Mouse (Mus musculus) midbrain, postnatal 0 days (tissue): ENCODE measurements around the gene Nfib. TPM values are rescaled to one million over a fixed set of nuclear protein-coding genes. Genes with fewer than 3 reads are reported as not detected.
A peak's percentile ranks its signal among the peaks of the same experiment; 100 is the strongest.

Experiments used
- ATAC-seq: fragments of 200-750 bp; cut with Nextera tagmentation; 2 replicates; pipeline ENCODE4 v1.8.0; 2017; ENCODE audit warnings: moderate number of reproducible peaks, mild to moderate bottlenecking, moderate TSS enrichment, moderate library complexity; ENCODE audit not compliant: low FRiP score
- DNase-seq: peaks from one replicate; pipeline ENCODE4 v3.0.0-alpha.2; 2015; ENCODE audit warnings: low spot score
- H3K27ac ChIP-seq: fragments of 300-500 bp; sonication (generic); 2 replicates; pipeline ENCODE4 v1.5.1; 2014; ENCODE audit warnings: low read depth, mild to moderate bottlenecking, low read length, mixed read lengths
- H3K27me3 ChIP-seq: fragments of 300-500 bp; sonication (generic); 2 replicates; pipeline ENCODE4 v1.6.1; 2014; ENCODE audit warnings: low read length, control low read depth, mixed read lengths; ENCODE audit not compliant: insufficient read depth
- H3K36me3 ChIP-seq: fragments of 300-500 bp; sonication (generic); 2 replicates; pipeline ENCODE4 v1.6.1; 2014; ENCODE audit warnings: low read length, control low read depth, mixed read lengths; ENCODE audit not compliant: insufficient read depth
- H3K4me1 ChIP-seq: fragments of 300-500 bp; sonication (generic); 2 replicates; pipeline ENCODE4 v1.6.1; 2014; ENCODE audit warnings: mild to moderate bottlenecking, control low read depth, antibody characterized with exemption, low read length, mixed read lengths; ENCODE audit not compliant: insufficient read depth
- H3K4me2 ChIP-seq: fragments of 300-500 bp; sonication (generic); 2 replicates; pipeline ENCODE4 v1.6.1; 2014; ENCODE audit warnings: low read depth, mild to moderate bottlenecking, low read length, mixed read lengths; ENCODE audit not compliant: poor library complexity, severe bottlenecking
- H3K4me3 ChIP-seq: fragments of 300-500 bp; sonication (generic); 2 replicates; pipeline ENCODE4 v1.5.1; 2014; ENCODE audit warnings: low read depth, mild to moderate bottlenecking, low read length, moderate library complexity
- H3K9ac ChIP-seq: fragments of 300-500 bp; sonication (generic); replicated peaks from 2 replicates; pipeline ENCODE4 v1.6.1; 2014; ENCODE audit warnings: mild to moderate bottlenecking, low read length, moderate library complexity, mixed read lengths; ENCODE audit not compliant: poor library complexity, severe bottlenecking
- H3K9me3 ChIP-seq: fragments of 300-500 bp; sonication (generic); 2 replicates; pipeline ENCODE4 v1.6.1; 2016; ENCODE audit warnings: low read length, control low read depth
- CTCF ChIP-seq: IDR thresholded peaks from 2 replicates; pipeline ENCODE4 v1.5.1; 2016; ENCODE audit warnings: antibody characterized with exemption, mild to moderate bottlenecking
- WGBS: fragments of 180-500 bp; shearing (Covaris S2); extraction: QIAGEN DNeasy Blood & Tissue Kit; methylation state at CpG from one replicate; pipeline ENCODE4 v1.1.7; 2014; 5-methylcytosine and 5-hydroxymethylcytosine counted together
- polyA plus RNA-seq: library from polyadenylated mRNA; unstranded; fragments of >200 nt; fragmentation: Nextera tagmentation; extraction: Ambion mirVana; gene quantifications from 2 replicates; pipeline ENCODE4 v1.2.1, GENCODE M21; 2015
- total RNA-seq: library from RNA; depleted of rRNA; stranded (reverse); fragments of >200 nt; gene quantifications from 2 replicates; pipeline ENCODE4 v1.2.3, GENCODE M21; 2014

The Nfib gene
- total and polyA plus RNA-seq, 2 experiments from 2014 or later = 27.7 to 62.8 TPM

- DNase-seq = peak; percentile 87
- Histone ChIP-seq H3K4me1 (no peaks in the 10 kb centered on the region), H3K9me3 (no peaks in the 10 kb centered on the region), H3K9ac (no peak overlapping the region), H3K4me2 (no peak overlapping the region), H3K4me3 (no peak overlapping the region), H3K36me3 (no peaks in the 10 kb centered on the region), H3K27ac (no peak overlapping the region; the same call in 1 of the 2 replicates), H3K27me3 (no peaks in the 10 kb centered on the region)
- TF ChIP-seq CTCF = no peak
- WGBS = 45% methylated on average over 11 of the region's 11 CpGs
- 0 out of 2 replicates have a peak, but pooled peaks have one; percentile 34 for ATAC-seq
These were observed 305.9 kb downstream of the Nfib start for GRCm38 (mm10) chr4:82399406-82400380.

GRCm38 (mm10) chr4:82398282-82398681 lies 307.3 kb downstream of the Nfib start:
- Histone ChIP-seq H3K27me3 (no peaks in the 10 kb centered on the region), H3K4me3 (no peak overlapping the region), H3K4me2 (no peak overlapping the region), H3K4me1 (no peaks in the 10 kb centered on the region), H3K36me3 (no peaks in the 10 kb centered on the region), H3K9ac (no peak overlapping the region), H3K9me3 (no peaks in the 10 kb centered on the region), H3K27ac (no peak overlapping the region)
- DNase-seq = no peak
- WGBS = 92% methylated on average over 2 of the region's 2 CpGs
- no peak for TF ChIP-seq CTCF
- no peak for ATAC-seq

DNA sequence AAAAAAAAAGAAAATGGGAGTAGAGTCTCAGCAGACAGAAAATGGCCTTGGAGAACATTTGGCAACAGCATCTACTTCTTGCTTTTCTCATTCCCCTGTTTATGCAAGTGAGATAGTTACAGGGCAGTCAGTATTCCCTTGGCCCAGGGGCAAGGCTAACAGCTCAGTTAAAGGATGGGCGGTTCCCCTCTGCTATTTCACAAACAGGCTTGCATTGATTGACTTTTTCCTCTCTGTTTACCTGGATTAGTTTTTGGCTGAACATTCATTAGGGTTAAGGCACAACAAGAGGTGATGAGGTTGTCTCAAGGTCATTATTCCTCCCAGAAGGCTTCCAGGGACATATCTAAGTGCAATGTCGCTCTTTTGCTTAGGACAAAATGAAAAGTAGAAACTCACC lies 308.7 kb downstream of the Nfib start:
- H3K9ac ChIP-seq = no peak overlapping the region
- DNase-seq = no peak
- no peaks in the 10 kb centered on the region for H3K27me3 ChIP-seq

GRCm38 (mm10) chr4:82396003-82396402 lies 309.5 kb downstream of the Nfib start:
- no peak for ATAC-seq
- Histone ChIP-seq H3K9ac (no peak overlapping the region), H3K9me3 (no peaks in the 10 kb centered on the region), H3K4me3 (no peak overlapping the region), H3K27me3 (no peaks in the 10 kb centered on the region), H3K36me3 (no peaks in the 10 kb centered on the region), H3K27ac (no peak overlapping the region), H3K4me2 (no peak overlapping the region), H3K4me1 (no peaks in the 10 kb centered on the region)
- no peak for DNase-seq
- TF ChIP-seq CTCF = no peak
- 82% methylated on average over 4 of the region's 4 CpGs for WGBS

More for the DNA sequence above, 308.7 kb downstream of the Nfib start:
- H3K9me3 ChIP-seq = no peaks in the 10 kb centered on the region
- TF ChIP-seq CTCF = no peak
- H3K4me2 ChIP-seq = no peak overlapping the region
- H3K4me1 ChIP-seq = no peaks in the 10 kb centered on the region
- no peak overlapping the region for H3K4me3 ChIP-seq
- no peaks in the 10 kb centered on the region for H3K36me3 ChIP-seq
- H3K27ac ChIP-seq = no peak overlapping the region
- ATAC-seq = no peak
- WGBS = 93% methylated on average over 2 of the region's 2 CpGs

DNA sequence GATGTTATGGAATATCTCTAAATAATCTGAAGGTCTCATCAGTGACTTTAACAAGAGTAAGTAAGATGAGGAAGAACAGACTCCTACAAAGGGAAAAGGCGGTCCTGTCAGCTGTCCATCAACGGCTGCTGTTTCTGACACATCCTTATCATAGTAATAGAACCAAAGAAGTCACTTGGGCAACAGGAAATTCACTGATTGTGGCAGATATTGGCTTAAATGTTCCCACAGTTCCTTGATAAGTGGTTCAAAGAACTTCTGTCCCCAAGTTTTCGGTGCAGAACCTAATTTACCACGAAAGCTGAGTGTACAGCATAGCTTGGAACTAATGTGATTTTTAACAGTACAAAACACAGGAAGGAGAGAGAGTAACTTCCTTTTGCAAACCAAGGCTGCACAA lies 311.2 kb downstream of the Nfib start:
- Histone ChIP-seq H3K4me2 (no peak overlapping the region), H3K9ac (no peak overlapping the region), H3K27ac (no peak overlapping the region), H3K9me3 (no peaks in the 10 kb centered on the region), H3K4me1 (no peaks in the 10 kb centered on the region), H3K36me3 (no peaks in the 10 kb centered on the region), H3K27me3 (no peaks in the 10 kb centered on the region), H3K4me3 (no peak overlapping the region)
- 78% methylated on average over 4 of the region's 4 CpGs for WGBS
- TF ChIP-seq CTCF = no peak
- DNase-seq (no peak), ATAC-seq (no peak)

- no peak overlapping the region for H3K4me2 ChIP-seq
- no peaks in the 10 kb centered on the region for H3K27me3 ChIP-seq
- H3K27ac ChIP-seq = no peak overlapping the region
- WGBS = 77% methylated on average over 4 of the region's 4 CpGs
- no peak for TF ChIP-seq CTCF
- H3K36me3 ChIP-seq = no peaks in the 10 kb centered on the region
- DNase-seq (no peak), ATAC-seq (no peak)
- H3K4me3 ChIP-seq = no peak overlapping the region
- no peaks in the 10 kb centered on the region for H3K9me3 ChIP-seq
- H3K4me1 ChIP-seq = no peaks in the 10 kb centered on the region
- H3K9ac ChIP-seq = no peak overlapping the region
These were observed 312.5 kb downstream of the Nfib start for GRCm38 (mm10) chr4:82393021-82393420.
